Mouse (Mus musculus): Measurements from ENCODE around the gene Il9.

GRCm38 (mm10) chr13:56467786-56468185 lies 14.3 kb downstream of the Il9 start:
- no peak for TF ChIP-seq CTCF (IDR thresholded peaks at IDR 0.05; ENCODE audit: control insufficient read depth, insufficient read depth, low read length)
- no peak for TF ChIP-seq POLR2A (IDR thresholded peaks at IDR 0.05; ENCODE audit: borderline replicate concordance, control insufficient read depth, low read depth, low read length)

Data from bone marrow, adult 2 months (tissue).